Mouse (Mus musculus) spleen, postnatal 36 days (tissue): Measurements from ENCODE around the gene Ccnd3.
A peak's percentile ranks its signal among the peaks of the same experiment; 100 is the strongest.

ENCODE experiments used
- DNase-seq, 2 experiments: peaks; one replicate each; pipeline ENCODE4 v3.0.0; 2022; ENCODE audit warnings: low spot score in 2 of 2, mixed read lengths in 1 of 2

The Ccnd3 gene

GRCm38 (mm10) chr17:47512956-47513775 is 8.3 kb downstream of the Ccnd3 start:
- no peak for DNase-seq

GRCm38 (mm10) chr17:47515180-47515844 is 10.5 kb downstream of the Ccnd3 start:
- DNase-seq: no peak

- no peak for DNase-seq
Observed at GRCm38 (mm10) chr17:47516232-47516631, 11.4 kb downstream of the Ccnd3 start.

GRCm38 (mm10) chr17:47518205-47518604 is 13.4 kb downstream of the Ccnd3 start:
- no peak for DNase-seq

- DNase-seq: peak; percentile 76 to 81
Observed at GRCm38 (mm10) chr17:47521551-47522258, 16.9 kb downstream of the Ccnd3 start.

- no peak for DNase-seq
Observed at GRCm38 (mm10) chr17:47522536-47522935, 17.7 kb downstream of the Ccnd3 start.

- DNase-seq: peak; percentile 41 to 58
Observed at GRCm38 (mm10) chr17:47523211-47523682, 18.4 kb downstream of the Ccnd3 start.

- DNase-seq: no peak
Observed at GRCm38 (mm10) chr17:47524055-47524454, 19.2 kb downstream of the Ccnd3 start.

GRCm38 (mm10) chr17:47524991-47525390 is 20.1 kb downstream of the Ccnd3 start:
- no peak for DNase-seq

GRCm38 (mm10) chr17:47526856-47527520 is 22.1 kb downstream of the Ccnd3 start:
- no peak for DNase-seq

GRCm38 (mm10) chr17:47527581-47528300 is 22.9 kb downstream of the Ccnd3 start:
- DNase-seq: no peak

GRCm38 (mm10) chr17:47528919-47529318 is 24.1 kb downstream of the Ccnd3 start:
- DNase-seq: no peak

GRCm38 (mm10) chr17:47529595-47529994 is 24.7 kb downstream of the Ccnd3 start:
- no peak for DNase-seq

GRCm38 (mm10) chr17:47531387-47531818 is 26.6 kb downstream of the Ccnd3 start:
- peak in 1 of 2 experiments; percentile 47 for DNase-seq

- DNase-seq: no peak
Observed at GRCm38 (mm10) chr17:47532364-47532763, 27.5 kb downstream of the Ccnd3 start.

GRCm38 (mm10) chr17:47533691-47534090 is 28.8 kb downstream of the Ccnd3 start:
- DNase-seq: no peak

GRCm38 (mm10) chr17:47535812-47536236 is 31.0 kb downstream of the Ccnd3 start:
- peak; percentile 67 to 76 for DNase-seq

- no peak for DNase-seq
Observed at GRCm38 (mm10) chr17:47538049-47538448, 33.2 kb downstream of the Ccnd3 start.

GRCm38 (mm10) chr17:47539128-47539527 is 34.3 kb downstream of the Ccnd3 start:
- DNase-seq: no peak

- peak; percentile 42 to 52 for DNase-seq
Observed at GRCm38 (mm10) chr17:47542061-47542460, 37.2 kb downstream of the Ccnd3 start.
